8 mouse cellular contexts compared by ENCODE assay signal in genomic region chr4:100095685-100096595, GRCm38 (mm10). TPM values are rescaled to one million over a fixed set of nuclear protein-coding genes. Genes with fewer than 3 reads are reported as not detected.
A peak's percentile ranks its signal among the peaks of the same experiment; 100 is the strongest.
DNase-seq lines count a peak whose midpoint lies in the region; ATAC-seq and TF ChIP-seq lines count a peak whose summit lies in the region.

Ror1 (plus strand) TSS chr4:100095791.

- H3ac ChIP-seq in myocyte (ENCODE audit: control insufficient read depth, insufficient read length), result peak within 1 kb of the TSS; percentile 10

- peaks cover 48% of the 10 kb centered on the region for H3K27me3 ChIP-seq in forebrain, embryonic 10.5 days (ENCODE audit: poor library complexity, severe bottlenecking)
- H3K27me3 ChIP-seq in heart, embryonic 14.5 days (ENCODE audit: control insufficient read depth, insufficient read depth, low read length), result no peaks in the 10 kb centered on the region; the same call in 1 of the 2 replicates
- no peaks in the 10 kb centered on the region for H3K27me3 ChIP-seq in kidney, postnatal 0 days (ENCODE audit: insufficient read depth, low read length)
- H3K27me3 ChIP-seq in myocyte (ENCODE audit: control insufficient read depth, insufficient read depth, insufficient read length), result peaks cover 21% of the 10 kb centered on the region
- H3K27me3 ChIP-seq in splenic B cell, adult 2 months (ENCODE audit: control insufficient read depth, insufficient read depth, low read length, poor library complexity, severe bottlenecking), result no peaks in the 10 kb centered on the region; the same call in 1 of the 2 replicates

- H3K36me3 ChIP-seq in forebrain, embryonic 10.5 days (replicated peaks), result no peaks in the 10 kb centered on the region
- H3K36me3 ChIP-seq in heart, embryonic 14.5 days (ENCODE audit: control insufficient read depth, insufficient read depth, low read length), result no peaks in the 10 kb centered on the region
- H3K36me3 ChIP-seq in kidney, postnatal 0 days (ENCODE audit: insufficient read depth, low read length), result no peaks in the 10 kb centered on the region
- no peaks in the 10 kb centered on the region for H3K36me3 ChIP-seq in myocyte (ENCODE audit: control insufficient read depth, insufficient read depth)
- no peaks in the 10 kb centered on the region for H3K36me3 ChIP-seq in splenic B cell, adult 2 months (ENCODE audit: control insufficient read depth, insufficient read depth, low read length, poor library complexity, severe bottlenecking)

- no peaks in the 10 kb centered on the region for H3K9me3 ChIP-seq in forebrain, embryonic 10.5 days
- no peaks in the 10 kb centered on the region for H3K9me3 ChIP-seq in heart, embryonic 14.5 days (ENCODE audit: control insufficient read depth, low read length)
- no peaks in the 10 kb centered on the region for H3K9me3 ChIP-seq in kidney, postnatal 0 days (replicated peaks; ENCODE audit: low read length)

- H3K27ac ChIP-seq in forebrain, embryonic 10.5 days, result peak within 1 kb of the TSS; percentile 88
- peak within 1 kb of the TSS; percentile 85 to 88 for H3K27ac ChIP-seq in heart, embryonic 14.5 days (replicated peaks in 1 of 2; ENCODE audit: control insufficient read depth in 1 of 2, insufficient read depth in 1 of 2, low read depth in 2 of 2, low read length in 2 of 2)
- H3K27ac ChIP-seq in kidney, postnatal 0 days, result peak within 1 kb of the TSS; percentile 70

- peak; percentile 82 for ATAC-seq in heart, embryonic 14.5 days (ENCODE audit: insufficient number of reproducible peaks, insufficient read depth, low FRiP score, low read depth)
- ATAC-seq in kidney, postnatal 0 days (replicated peaks; ENCODE audit: low FRiP score, low read depth), result peak; percentile 89

- peak within 1 kb of the TSS; percentile 76 for H3K4me2 ChIP-seq in heart, embryonic 14.5 days (ENCODE audit: low read length)
- H3K4me2 ChIP-seq in kidney, postnatal 0 days (ENCODE audit: low read length), result peak within 1 kb of the TSS; percentile 58
- H3K4me2 ChIP-seq in myocyte (ENCODE audit: low read depth), result peak within 1 kb of the TSS; percentile 93

- DNase-seq in B cell, adult 2 months, result peak; percentile 24 to 29
- peak; percentile 40 for DNase-seq in brain, embryonic 18.5 days (ENCODE audit: low read depth, low spot score)
- DNase-seq in forebrain, embryonic 10.5 days (ENCODE audit: extremely low spot score, low spot score), result peak; percentile 91
- peak; percentile 94 for DNase-seq in kidney, postnatal 0 days (ENCODE audit: low spot score)
- DNase-seq in liver, result peak; percentile 77
- peak; percentile 2 for DNase-seq in splenic B cell, adult 2 months (ENCODE audit: low read depth, low spot score)

- H3K4me3 ChIP-seq in forebrain, embryonic 10.5 days, result peak within 1 kb of the TSS; percentile 76
- peak within 1 kb of the TSS; percentile 79 to 88 for H3K4me3 ChIP-seq in heart, embryonic 14.5 days (ENCODE audit: control insufficient read depth in 1 of 2, insufficient read depth in 1 of 2, low read depth in 1 of 2, low read length in 2 of 2)
- H3K4me3 ChIP-seq in kidney, postnatal 0 days (replicated peaks; ENCODE audit: low read depth, low read length), result peak within 1 kb of the TSS; percentile 58
- H3K4me3 ChIP-seq in myocyte, result no peak within 1 kb of the TSS

- peak; percentile 82 for TF ChIP-seq CTCF in kidney, postnatal 0 days (IDR thresholded peaks at IDR 0.05; ENCODE audit: low read depth)

- under 1% methylated on average over 76 of the region's 76 CpGs for WGBS in forebrain, embryonic 10.5 days
- WGBS in heart, embryonic 14.5 days, result under 1% methylated on average over 50 of the region's 76 CpGs
- under 1% methylated on average over 66 of the region's 76 CpGs for WGBS in kidney, postnatal 0 days

- H3K4me1 ChIP-seq in forebrain, embryonic 10.5 days, result peaks cover 38% of the 10 kb centered on the region
- peaks cover 0 to 18% of the 10 kb centered on the region in 2 experiments; a peak in 2 of 4 replicates for H3K4me1 ChIP-seq in heart, embryonic 14.5 days (ENCODE audit: control insufficient read depth in 2 of 2, insufficient read depth in 2 of 2, low read length in 2 of 2)
- H3K4me1 ChIP-seq in kidney, postnatal 0 days (replicated peaks; ENCODE audit: insufficient read depth, low read length), result peaks cover 4% of the 10 kb centered on the region

- peak within 1 kb of the TSS; percentile 94 for H3K9ac ChIP-seq in heart, embryonic 14.5 days (ENCODE audit: low read length)
- peak within 1 kb of the TSS; percentile 60 for H3K9ac ChIP-seq in kidney, postnatal 0 days (ENCODE audit: low read depth, low read length)

- no peak for TF ChIP-seq POLR2A in myocyte (IDR thresholded peaks at IDR 0.05; ENCODE audit: insufficient read length, low read depth)

- no peaks in the 10 kb centered on the region for H3K79me2 ChIP-seq in myocyte (ENCODE audit: control insufficient read depth, insufficient read depth)

TF ChIP-seq in myocyte, 11 proteins besides CTCF, POLR2A, EP300 and RAD21:
- TF ChIP-seq SRF (IDR thresholded peaks at IDR 0.05; ENCODE audit: control insufficient read depth, insufficient read length, low read depth) (no peak), MAX (IDR thresholded peaks at IDR 0.05; ENCODE audit: low read depth) (no peak), MYOG (IDR thresholded peaks at IDR 0.05; ENCODE audit: control insufficient read depth in 1 of 3, insufficient read depth in 1 of 3, insufficient read length in 2 of 3, low read depth in 2 of 3) (no peak), REST (IDR thresholded peaks at IDR 0.05; ENCODE audit: insufficient read depth, insufficient read length) (no peak), TCF3 (IDR thresholded peaks at IDR 0.05; ENCODE audit: insufficient read length, low read depth) (no peak), MYOD1 (IDR thresholded peaks at IDR 0.05; ENCODE audit: control insufficient read depth in 1 of 3, insufficient read length in 2 of 3, low read depth in 2 of 3) (no peak), E2F4 (IDR thresholded peaks at IDR 0.05; ENCODE audit: insufficient read depth) (no peak), USF1 (IDR thresholded peaks at IDR 0.05; ENCODE audit: low read depth) (no peak)

RNA-seq across cellular contexts. Expression of gene Ror1, which starts in this region (rescaled TPM):
- 7.0 and 7.1 TPM in 2 replicates for polyA plus RNA-seq in forebrain, embryonic 10.5 days (2016; fragmentation: Nextera tagmentation; extraction: Ambion mirVana)
- polyA plus RNA-seq in heart, embryonic 14.5 days (2014; fragmentation: Nextera tagmentation; extraction: Ambion mirVana), result 12.4 and 14.7 TPM in 2 replicates
- polyA plus RNA-seq in kidney, postnatal 0 days (2015; fragmentation: Nextera tagmentation; extraction: Ambion mirVana), result 7.1 and 8.3 TPM in 2 replicates
- polyA plus RNA-seq in myocyte (2012; fragmentation: generic; extraction: Trizol), result 0.06 TPM

Comparison
In these comparisons a context has a peak if more than half of its experiments do, and no peak if none do; other contexts are left out.
1. DNase-seq: peak in every context shown above with its lines; median percentile 94 in kidney, postnatal 0 days; 91 in forebrain, embryonic 10.5 days; 77 in liver; 40 in brain, embryonic 18.5 days; 26 in B cell, adult 2 months; 2 in splenic B cell, adult 2 months.